Mouse (Mus musculus): ENCODE results near the gene Slc41a2.

DNA sequence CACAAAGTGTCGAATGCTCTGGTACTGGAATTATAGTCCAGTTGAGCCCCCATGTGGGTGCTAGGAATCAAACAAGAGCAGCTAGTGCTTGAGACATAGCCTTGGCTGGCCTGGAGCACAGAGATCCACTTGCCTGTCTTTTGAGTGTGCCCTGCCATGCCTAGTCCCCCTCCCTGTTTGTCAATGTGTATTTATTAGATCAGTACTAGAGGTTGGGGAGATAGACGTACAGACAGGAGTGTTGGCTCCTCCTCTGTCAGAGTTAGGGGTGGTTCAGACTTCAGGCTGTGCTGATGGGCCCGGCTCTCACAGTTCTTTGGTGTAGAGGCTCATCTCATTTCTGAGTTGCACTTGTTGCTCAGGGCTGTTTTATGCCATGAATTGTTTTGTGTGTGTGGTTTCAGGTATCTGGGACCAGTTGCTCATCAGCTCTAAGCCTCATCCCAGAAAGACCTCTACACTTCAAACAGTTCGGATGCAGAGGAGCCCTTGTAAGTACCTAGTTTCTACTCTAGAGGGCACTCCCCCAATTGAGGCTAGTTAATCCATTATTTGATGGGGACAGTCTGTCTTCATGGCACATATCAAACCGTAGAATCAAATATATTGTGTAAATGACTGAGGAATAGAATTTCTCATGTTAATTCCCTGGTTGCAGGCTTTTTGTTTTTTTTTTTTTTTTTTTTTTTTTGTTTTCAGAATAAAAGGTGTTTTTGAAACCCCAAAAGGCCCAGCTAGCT lies 24.1 kb upstream of the Slc41a2 start:
- TF ChIP-seq POLR2A (IDR thresholded peaks at IDR 0.05; ENCODE audit: borderline replicate concordance, insufficient read depth, low read length), result no peak
- peak; percentile 30; the same call in 1 of the 2 replicates for TF ChIP-seq CTCF (IDR thresholded peaks at IDR 0.05; ENCODE audit: borderline replicate concordance, insufficient read depth, low read depth, low read length)

Data from cerebellum, adult 2 months (tissue).